Mouse (Mus musculus) frontal cortex, postnatal 25 days (tissue): Measurements from ENCODE around the gene Gm33543.

Source experiments
- DNase-seq, 2 experiments: peaks; one replicate each; pipeline ENCODE4 v3.0.0; 2022; ENCODE audit warnings: low spot score in 2 of 2

Gm33543 gene

DNA sequence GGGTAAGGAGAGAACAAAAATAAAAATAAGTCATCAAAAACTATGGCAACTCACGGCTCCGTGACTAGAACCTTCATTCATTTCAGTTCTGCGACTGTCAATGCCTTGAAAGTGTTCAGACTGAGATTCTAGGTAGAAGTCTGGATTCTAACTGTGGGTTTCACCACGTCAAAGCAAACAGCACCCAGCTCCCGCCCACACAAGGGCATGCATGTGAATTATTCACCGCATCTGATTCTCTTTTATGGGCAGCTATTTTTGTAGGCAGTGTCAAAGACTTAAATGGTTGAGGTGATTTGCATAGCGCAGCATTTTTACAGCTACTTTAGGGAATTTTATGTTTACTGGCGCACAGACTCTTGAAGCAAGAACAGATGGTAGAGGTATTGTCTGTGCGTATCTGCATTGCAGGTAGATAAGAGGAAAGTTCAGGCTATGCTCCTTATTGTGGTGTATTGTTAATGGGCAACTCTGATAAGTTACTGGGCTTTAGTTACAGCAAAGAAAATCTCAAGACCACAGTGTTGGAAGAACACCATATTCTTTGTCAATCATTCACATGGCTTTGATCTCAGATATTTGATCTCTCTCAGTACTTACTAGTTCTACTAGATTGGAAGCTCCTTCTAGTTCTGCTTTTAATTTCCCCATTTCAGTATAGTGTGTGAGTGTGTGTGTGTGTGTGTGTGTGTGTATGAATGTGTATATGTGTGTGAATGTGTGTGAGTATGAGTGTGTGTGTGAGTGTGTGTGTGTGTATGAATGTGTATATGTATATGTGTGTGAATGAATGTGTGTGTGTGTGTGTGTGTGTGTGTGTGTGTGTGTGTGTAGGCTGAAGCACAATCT lies at the start of gene Gm33543:
Gm33543 (minus strand) TSS at position 142 of the 849 bp plus-strand sequence.
- DNase-seq, result no peak

DNA sequence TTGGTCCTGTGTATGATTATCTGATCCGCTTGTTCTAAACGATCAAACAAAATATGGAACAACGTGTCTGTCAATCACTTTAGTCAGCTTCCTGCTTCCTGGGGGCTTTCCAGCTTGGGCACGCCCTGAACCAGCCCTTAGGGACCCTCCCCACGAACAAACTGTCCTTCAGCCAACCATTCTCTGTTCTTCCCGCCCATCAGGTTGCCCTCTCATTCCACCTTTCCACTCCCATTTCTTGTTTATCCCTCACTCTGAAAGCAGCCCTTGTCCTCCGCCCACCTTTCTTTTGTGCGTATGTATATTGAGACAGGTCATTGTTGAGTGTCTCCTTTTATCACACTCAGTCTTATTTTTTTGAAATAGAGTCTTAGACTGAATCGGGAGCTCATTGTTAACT lies 49.4 kb upstream of the Gm33543 start:
- DNase-seq, result no peak

DNA sequence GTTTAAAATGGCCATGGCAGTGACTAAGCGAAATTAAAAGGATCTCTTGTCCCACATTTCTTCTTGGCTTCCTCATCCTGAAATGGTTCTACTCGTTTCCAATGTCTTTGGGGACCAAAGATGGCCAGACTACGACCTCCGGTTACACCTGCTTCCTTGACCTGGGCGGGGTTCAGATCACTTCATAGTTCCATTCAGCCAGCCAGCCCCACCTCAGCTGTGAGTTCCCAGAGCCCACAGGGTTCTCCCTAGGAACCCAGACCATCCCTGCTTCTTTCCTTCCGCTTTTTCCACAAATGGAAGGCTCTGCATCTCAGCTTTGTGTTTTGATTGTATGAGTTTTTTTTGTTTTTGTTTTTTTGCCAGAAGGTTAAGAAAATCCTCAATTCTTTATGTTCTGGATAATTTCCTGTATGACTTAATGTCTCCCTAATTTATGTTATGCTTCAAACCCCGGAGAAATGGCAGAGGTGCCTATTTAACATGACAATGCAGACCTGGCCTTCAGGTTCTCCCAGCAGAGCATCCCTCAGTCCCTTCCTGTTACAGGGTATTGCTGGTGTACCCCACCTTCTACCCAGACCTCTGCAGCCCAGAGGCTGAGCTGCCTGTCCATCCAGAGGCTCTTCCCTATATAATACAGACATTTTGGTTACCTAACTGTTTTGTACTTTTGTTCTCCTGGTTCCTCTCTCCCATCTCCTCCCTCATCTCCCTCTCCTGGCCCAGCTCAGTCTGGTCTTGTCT lies 48.7 kb upstream of the Gm33543 start:
- no peak for DNase-seq

DNA sequence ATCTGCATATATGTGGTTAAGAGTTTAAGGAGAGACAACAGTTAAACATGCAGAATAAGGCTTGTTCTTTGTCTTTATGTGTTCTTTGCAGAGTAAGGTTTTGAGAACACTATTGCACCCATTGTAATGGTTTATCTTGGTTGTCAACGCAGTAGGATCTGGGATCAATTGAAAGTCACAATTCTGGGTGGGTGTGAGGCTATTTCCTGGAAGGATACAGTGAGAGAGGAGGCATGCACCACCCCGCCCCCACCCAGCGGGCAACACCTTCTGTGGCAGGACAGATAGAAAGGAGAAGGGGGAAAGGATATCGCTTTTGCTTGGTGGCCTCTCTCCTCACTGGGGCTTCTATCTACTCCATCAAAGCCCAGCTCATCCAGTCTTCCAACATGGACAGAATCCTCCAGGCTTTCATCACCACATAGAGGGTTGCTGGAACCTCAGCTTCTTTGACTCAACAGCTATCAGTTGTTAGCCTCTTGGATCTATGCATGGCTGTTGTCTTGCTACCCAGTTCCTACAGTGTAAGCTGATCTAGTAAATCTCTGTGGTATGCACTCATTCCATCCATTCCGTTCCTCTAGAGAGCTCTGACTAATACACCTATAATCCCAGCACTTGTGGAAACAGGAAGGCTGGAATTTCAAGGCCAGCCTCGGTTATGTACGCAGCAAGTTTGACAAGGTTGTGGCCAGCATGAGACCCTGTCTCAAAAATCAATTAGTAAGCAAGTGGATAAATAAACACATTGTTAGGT lies 41.2 kb upstream of the Gm33543 start:
- DNase-seq, result no peak

DNA sequence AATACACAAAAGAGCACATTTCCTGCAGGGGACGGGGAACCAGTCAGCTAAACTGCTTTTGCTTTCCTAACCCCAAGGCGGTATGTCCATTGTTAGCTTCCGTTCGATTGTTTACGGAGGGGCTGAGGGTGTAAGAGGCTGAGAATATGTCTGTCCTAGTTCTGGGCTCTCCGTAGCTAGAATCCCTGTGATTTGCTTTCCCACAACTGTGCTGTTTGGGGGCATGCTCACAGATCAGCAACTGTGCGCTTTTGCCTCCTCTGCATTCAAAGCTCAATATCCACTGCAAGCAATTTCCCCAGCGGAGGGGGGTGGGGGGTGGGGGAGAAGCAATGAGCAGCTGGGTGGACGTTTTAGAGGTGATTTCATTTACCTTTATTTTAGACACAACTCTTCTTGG lies 39.3 kb upstream of the Gm33543 start:
- DNase-seq, result no peak

DNA sequence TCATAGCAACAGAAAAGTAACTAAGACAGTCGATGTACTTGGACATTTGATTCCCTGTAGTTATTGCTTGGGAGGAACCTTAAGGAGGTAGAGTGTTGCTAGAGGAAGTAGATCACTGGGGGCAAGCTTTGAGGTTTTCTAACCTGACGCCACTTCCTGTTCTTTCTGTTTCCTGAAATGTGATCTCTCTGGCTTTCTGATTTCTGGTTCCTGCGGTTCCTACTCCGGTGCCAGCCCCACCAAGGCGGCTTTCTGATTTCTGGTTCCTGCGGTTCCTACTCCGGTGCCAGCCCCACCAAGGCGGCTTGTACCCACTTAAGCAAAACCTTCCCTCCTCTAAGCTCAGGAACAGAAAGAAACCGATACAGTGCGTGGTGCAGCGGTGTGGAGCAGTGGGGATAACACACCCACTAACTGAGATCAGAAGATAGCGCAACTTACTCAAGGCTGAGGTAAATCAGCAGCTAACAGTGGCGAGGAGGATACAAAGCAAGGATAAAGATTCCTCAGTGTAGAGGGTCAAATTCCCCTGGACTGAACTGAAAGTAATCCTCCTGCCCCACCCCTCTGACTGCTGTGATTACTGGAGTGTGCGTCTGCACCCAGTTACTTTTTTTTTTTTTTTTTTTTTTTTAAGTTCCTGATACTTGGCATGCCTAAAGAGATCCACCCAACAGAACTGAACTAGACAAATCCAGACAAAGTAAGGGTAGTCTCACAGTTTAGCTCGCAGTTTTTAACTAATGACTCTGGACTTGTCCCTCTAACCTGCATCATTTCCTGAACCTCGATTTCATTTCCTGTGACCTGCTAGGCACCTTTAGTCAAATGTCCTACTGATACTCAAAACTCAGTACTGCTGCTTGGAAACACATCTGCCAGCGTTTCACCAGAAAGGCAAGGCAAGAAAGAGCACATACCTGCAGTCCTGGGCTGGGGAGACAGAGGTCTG lies 37.5 kb upstream of the Gm33543 start:
- no peak for DNase-seq

DNA sequence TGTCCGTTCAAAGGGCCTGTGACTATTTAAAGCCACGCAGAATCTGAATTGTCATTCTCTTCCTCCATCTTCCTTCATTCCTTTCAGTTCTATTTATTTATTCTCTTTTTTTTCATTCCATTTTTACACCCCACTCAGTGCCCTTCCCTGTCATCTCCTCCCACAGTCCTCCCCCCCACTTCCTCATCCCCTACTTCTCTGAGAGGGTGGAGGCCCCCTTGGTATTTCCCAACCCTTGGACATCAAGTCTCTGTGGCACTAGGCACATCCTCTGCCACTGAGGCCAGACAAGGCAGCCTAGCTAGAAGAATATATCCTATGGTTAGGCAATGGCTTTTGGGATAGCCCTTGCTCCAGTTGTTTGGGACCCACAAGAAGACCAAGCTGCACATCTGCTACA lies 28.1 kb upstream of the Gm33543 start:
- DNase-seq, result no peak

DNA sequence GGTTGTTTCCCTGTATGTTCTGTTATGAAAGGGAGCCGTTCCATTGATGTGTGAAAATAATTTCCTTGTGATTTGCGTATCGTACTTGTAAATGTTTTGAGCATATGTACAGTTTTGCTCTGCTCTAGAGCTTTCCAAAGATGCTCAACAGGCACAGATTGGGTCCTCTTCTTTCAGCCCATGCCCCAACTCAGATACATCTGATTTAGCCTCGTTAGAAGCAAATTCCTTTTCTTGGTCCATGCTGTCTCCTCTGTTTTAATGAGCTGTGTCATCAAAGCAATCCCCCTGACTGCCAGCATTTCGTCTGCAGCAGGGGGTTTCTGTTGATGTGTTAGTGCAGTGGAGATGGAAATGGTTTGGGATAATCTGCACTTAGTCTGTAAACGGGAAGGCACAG lies 25.6 kb upstream of the Gm33543 start:
- DNase-seq, result no peak

DNA sequence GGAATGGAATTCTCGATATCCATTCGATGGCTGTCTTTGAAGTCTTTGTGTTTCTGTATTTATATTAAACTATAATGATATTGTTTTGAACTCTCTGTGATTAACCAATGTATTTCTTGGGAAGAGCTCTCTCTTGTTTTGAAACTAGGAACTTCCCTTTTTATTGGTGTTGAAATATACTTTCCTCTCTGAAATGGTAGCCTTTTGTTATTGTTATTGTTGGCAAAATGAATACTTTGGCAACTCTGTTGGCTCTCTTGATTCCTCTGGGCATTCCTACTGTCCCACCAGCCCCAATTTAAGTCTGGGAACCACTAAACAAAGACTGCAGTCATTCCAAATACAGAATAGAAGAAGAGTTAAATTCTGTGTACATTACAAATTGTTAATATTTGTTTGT lies 24.9 kb upstream of the Gm33543 start:
- DNase-seq, result no peak

DNA sequence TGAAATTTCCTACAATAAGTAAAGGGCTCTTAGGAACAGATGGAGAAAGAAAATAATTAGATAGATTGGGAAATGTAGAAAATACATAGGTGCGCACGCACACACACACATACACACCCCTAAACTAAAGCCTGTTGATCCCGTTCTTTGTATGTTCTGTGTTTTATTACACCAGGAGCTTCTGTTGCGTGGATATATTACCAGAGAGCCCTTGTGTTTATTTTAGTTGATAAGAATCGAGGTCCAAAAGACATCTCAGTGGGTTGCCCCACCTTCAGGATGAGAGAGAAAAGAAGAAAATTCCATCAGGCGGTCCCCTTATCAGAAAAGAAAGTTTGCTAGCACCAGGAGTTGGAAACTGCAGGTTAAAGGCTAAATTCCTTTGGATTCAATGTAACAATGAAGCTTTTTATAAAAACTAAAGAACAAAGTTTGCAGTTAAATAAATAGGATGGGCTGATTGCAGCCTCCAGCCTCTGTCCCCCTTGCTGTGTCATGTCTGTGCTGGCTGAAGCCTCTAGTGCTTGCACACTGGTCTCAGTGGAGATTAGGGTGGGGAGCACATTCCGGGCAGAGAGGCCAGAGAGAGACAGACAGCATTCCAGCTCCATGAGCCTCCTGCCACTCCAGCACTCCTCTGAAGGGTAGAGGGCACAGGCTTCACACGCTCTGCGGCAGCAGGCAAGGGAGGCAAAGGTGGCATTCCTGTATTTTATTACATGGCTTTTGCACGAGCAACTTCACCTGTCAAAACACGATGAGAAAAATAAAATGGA lies 21.8 kb upstream of the Gm33543 start:
- DNase-seq, result no peak

DNA sequence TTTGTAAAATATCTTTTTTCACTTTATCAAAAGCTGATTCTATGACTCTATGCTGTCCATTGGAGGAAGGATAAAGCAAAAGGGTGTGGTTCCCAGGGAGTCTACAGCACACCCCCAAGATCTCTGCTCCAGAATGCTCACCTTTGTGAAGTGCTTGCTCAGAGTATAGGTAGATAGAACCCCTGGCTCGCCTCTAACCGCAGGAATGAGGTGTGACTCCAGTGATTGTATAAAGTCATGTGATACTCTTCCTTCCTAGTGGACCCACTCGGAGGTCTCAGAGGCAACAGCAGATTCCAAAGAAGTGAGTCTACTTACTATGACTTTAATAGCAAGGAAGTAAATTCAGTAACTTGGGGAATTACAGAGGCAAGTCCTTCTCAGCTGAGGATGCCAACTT lies 19.9 kb upstream of the Gm33543 start:
- DNase-seq, result no peak

DNA sequence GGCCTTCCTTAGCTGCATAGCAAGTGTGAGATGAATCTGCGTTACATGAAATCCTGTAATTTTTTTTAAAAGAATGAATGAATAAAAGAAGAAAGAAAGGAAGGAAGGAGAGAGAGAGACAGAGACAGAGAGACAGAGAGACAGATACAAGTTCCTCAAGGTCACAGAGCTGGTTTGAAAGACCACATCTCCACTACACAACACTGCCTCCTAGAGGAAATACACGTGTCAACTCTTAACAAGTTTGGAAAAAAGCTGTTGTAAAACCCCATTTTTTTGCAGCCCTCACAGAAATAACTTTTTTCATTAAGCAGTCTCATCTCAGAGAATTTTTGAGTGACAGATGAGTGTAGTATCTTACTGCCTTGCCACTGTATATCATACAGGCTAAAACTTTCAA lies 15.4 kb upstream of the Gm33543 start:
- DNase-seq, result no peak

DNA sequence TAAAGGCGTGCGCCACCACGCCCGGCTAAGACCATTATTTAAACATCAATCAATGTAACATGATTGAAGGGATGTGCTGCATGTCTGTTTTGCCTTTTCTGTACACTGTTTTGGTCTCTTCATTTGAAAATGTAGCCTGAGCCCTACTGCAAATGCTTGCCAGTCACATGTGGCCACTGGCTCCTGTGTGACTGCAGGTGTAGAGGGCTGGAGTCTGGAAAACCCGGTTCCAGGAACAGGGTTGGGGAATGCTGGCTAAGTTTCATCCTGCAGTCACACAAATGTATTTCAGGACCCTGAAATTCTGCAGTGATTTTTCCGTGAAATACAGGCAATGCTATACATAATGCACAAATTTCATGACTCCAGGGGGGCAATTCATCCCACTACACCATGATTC lies 12.7 kb upstream of the Gm33543 start:
- no peak for DNase-seq

DNA sequence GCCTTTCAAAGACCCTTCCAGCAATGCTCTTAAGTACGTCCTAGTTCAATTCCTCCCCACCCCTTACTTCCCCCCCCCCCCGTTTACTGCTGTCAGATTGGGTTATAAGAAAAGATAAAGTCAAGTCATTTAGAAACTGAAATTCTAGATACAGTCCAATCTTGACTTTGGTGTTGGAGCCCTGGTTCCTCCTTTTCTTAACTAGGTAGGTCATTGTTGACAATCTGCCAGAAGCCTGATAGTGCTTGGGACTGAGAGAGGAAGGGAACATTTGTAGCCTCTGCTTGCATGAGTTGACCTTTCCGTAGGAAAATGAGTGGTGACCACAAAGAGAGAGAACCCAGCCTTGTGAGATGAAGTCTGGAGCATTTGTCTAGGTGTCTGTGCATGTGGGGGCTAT lies 7.8 kb upstream of the Gm33543 start:
- DNase-seq, result no peak

DNA sequence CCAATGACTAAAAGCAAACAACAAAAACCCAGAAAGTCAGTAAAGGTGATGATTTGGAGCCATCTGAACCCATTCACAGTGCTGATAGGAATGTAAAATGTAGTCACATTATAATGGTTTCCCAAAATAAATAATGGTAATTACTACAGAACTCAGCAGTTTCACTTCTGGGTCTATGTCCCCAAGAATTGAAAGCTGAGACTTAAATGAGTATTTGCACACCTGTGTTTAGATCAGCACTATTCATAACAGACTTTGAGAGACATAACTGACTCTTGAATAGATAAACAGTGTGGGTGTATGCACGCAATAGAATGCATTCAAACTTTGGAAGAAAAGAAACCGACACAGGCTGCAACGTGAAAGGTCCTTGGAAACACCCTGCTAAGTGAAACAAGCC lies 4.0 kb upstream of the Gm33543 start:
- DNase-seq, result no peak

DNA sequence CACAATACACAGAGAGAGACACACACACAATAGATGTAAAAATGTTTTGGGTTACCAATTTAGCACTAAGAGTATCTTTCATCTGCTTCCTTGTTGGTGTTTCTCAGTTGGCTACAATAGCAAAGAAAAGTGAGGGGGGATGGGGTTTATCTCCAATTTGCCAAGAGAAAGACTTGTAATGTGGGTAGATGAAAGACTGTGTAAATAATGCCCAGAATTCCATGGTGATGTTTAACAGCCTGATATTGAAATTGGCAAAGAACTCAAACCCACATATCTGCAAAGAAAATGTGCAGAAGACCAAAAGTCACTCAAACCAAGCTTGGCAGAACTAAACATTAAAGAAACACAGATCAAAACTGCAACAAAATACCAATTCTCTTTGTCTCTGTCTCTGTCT lies 3.6 kb upstream of the Gm33543 start:
- DNase-seq, result no peak

DNA sequence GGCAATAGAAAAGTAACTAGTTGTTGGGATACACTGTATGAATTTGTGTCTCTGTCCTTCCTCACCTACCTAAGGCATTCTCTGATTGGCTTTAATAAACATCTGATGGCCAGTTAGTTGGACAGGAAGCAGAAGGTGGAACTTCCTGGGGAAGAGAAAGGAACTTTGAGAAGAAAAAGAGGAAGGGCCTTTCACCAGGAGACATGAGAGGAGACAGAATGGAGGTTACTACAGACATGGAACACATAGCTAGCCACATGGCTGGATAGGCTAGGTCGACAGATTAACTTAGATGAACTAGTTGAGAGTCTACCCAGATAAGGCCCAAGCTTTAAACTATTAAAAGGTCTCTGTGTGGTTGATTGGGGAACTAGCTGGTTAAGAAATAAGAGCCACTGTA lies 1.1 kb upstream of the Gm33543 start:
- DNase-seq, result no peak

DNA sequence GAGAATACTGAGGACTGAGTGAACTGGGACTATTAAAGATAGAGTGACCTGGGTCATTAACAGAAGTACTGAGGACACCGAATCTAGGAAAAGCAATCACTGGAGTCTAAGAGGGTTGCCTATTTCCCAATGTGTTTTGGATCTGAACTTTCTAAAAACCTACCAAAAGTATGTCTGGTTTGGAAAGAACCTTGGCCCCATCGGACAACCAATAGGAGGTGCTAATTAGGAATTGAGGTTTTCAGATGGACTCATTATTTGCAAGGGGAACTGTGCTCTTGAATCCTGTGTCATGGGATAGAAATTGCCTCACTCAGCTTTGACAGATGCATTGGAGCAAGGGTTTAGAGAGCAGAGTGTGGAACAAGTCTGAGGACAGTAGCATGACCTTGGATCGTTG lies 1.5 kb downstream of the Gm33543 start:
- no peak for DNase-seq

DNA sequence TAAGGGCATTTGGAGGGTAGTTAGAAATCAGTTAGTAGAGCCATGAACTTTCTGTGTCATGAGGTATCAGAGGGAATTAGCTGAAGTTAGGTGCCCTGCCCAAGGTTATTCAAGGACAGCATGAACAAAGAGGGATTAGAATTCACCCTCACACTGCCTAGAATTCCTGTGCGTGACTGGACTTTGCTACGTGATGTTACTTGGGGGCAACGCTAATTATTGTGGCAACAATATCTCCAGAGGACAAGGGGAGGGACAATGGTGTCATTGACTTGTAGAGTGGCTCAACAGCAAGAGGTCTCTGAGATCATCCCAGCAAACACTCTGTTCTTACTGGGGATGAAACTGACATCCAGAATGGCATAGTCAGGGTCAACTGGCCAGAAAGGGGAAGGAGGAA lies 2.9 kb downstream of the Gm33543 start:
- no peak for DNase-seq

DNA sequence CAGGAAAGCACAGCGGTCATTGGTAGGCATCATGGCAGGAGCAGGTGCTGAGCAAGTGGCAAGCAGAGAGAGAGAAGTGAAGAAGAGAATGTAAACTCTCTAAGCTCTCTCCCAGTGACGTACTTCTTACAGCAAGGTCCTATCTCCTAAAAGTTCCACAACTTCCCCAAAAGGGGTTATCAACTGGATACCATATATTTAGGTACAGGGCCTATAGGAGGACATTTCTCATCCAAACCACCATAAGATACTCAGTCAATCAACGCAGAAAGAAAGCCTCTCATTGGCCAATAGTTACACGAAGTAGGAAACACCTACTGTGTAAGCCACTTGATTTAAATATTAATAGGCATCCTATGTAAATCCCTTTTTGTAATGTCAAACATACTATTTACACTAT lies 3.7 kb downstream of the Gm33543 start:
- no peak for DNase-seq
